Mouse (Mus musculus) neural tube, embryonic 13.5 days (tissue): ENCODE results near the gene Pip4k2c. TPM values are rescaled to one million over a fixed set of nuclear protein-coding genes. Genes with fewer than 3 reads are reported as not detected.
A peak's percentile ranks its signal among the peaks of the same experiment; 100 is the strongest.

Experiments
- ATAC-seq: fragments of 200-750 bp; cut with Nextera tagmentation; 2 replicates; pipeline ENCODE4 v1.8.0; 2017; ENCODE audit warnings: low read depth, mild to moderate bottlenecking, moderate TSS enrichment, moderate library complexity
- H3K27ac ChIP-seq: fragments of 300-500 bp; sonication (generic); replicated peaks from 2 replicates; pipeline ENCODE4 v1.5.1; 2015; ENCODE audit warnings: moderate library complexity, mild to moderate bottlenecking, inconsistent platforms
- H3K27me3 ChIP-seq: fragments of 300-500 bp; sonication (generic); 2 replicates; pipeline ENCODE4 v1.6.1; 2015; ENCODE audit warnings: mild to moderate bottlenecking, inconsistent platforms
- H3K36me3 ChIP-seq: fragments of 300-500 bp; sonication (generic); 2 replicates; pipeline ENCODE4 v1.6.1; 2015; ENCODE audit warnings: mild to moderate bottlenecking, inconsistent platforms
- H3K4me1 ChIP-seq: fragments of 300-500 bp; sonication (generic); replicated peaks from 2 replicates; pipeline ENCODE4 v1.6.1; 2015; ENCODE audit warnings: inconsistent platforms
- H3K4me2 ChIP-seq: fragments of 300-500 bp; sonication (generic); 2 replicates; pipeline ENCODE4 v1.6.1; 2015; ENCODE audit warnings: inconsistent platforms, mild to moderate bottlenecking, moderate library complexity
- H3K4me3 ChIP-seq: fragments of 300-500 bp; sonication (generic); 2 replicates; pipeline ENCODE4 v1.5.1; 2015; ENCODE audit warnings: mild to moderate bottlenecking, inconsistent platforms
- H3K9ac ChIP-seq: fragments of 300-500 bp; sonication (generic); 2 replicates; pipeline ENCODE4 v1.6.1; 2015; ENCODE audit warnings: moderate library complexity, mild to moderate bottlenecking, inconsistent platforms
- H3K9me3 ChIP-seq: fragments of 300-500 bp; sonication (generic); 2 replicates; pipeline ENCODE4 v1.6.1; 2016; ENCODE audit warnings: inconsistent platforms
- WGBS: fragments of 180-500 bp; shearing (Covaris S2); methylation state at CpG from one replicate; pipeline ENCODE4 v1.1.7; 2015; 5-methylcytosine and 5-hydroxymethylcytosine counted together
- polyA plus RNA-seq: library from polyadenylated mRNA; unstranded; fragments of >200 nt; fragmentation: Nextera tagmentation; extraction: Ambion mirVana; gene quantifications from 2 replicates; pipeline ENCODE4 v1.2.1, GENCODE M21; 2015

The Pip4k2c gene
- polyA plus RNA-seq, 1 experiment from 2014 or later, result 20.2 TPM

DNA sequence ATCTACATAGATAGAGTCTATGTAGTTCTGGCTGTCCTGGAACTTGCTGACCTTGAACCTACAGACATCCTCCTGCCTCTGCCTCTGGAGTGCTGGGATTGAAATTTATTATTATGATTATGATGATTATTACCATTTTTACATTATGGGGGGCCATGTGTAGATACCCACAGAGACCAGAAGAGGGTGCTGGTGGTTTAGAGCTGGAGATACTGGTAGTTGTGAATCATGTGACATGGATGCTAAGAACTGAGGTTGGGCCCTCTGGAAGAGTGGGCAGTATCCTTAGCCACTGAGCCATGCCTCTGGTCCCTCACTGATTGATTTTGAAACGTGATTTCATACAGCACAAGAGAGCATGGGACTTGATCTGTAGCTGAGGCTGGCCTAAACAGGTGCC is 24.9 kb downstream of the Pip4k2c start:
- Histone ChIP-seq H3K4me3 (no peak overlapping the region), H3K9me3 (no peaks in the 10 kb centered on the region), H3K27me3 (peaks cover 23% of the 10 kb centered on the region), H3K27ac (no peak overlapping the region), H3K4me2 (no peak overlapping the region), H3K9ac (no peak overlapping the region), H3K4me1 (peaks cover 61% of the 10 kb centered on the region), H3K36me3 (peaks cover 36% of the 10 kb centered on the region)
- WGBS, result 81% methylated on average over 1 of the region's 1 CpGs
- ATAC-seq, result no peak

- WGBS, result 85% methylated on average over 15 of the region's 15 CpGs
- H3K4me1 ChIP-seq, result peaks cover 53% of the 10 kb centered on the region
- H3K9ac ChIP-seq, result no peak overlapping the region
- no peak for ATAC-seq
- H3K4me3 ChIP-seq, result no peak overlapping the region
- H3K9me3 ChIP-seq, result no peaks in the 10 kb centered on the region
- no peak overlapping the region for H3K27ac ChIP-seq
- peaks cover 32% of the 10 kb centered on the region for H3K27me3 ChIP-seq
- peaks cover 27% of the 10 kb centered on the region for H3K36me3 ChIP-seq
- no peak overlapping the region for H3K4me2 ChIP-seq
Measured at GRCm38 (mm10) chr10:127185506-127185905, 25.9 kb downstream of the Pip4k2c start.

DNA sequence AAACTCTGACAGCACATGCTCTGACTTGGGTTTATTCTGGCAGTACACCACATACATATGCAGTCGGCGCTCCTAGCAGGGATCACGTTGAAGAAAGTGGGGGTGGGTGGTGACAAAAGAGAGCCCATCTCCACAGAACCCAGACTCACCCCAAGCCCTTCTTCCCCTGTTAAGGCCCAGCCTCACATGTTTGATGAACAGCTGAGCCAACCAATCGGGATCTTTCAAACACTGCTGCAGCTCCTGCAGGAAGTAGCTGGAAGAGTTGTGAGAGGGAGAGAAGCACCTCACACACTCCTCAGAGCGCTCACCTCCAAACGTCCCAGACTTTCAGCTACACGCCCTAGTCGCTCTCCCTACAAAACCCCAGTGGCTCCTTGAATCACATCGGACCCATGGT is 26.3 kb downstream of the Pip4k2c start:
- H3K9ac ChIP-seq, result no peak overlapping the region
- H3K4me2 ChIP-seq, result no peak overlapping the region
- H3K27me3 ChIP-seq, result peaks cover 36% of the 10 kb centered on the region
- peaks cover 25% of the 10 kb centered on the region for H3K36me3 ChIP-seq
- 72% methylated on average over 9 of the region's 9 CpGs for WGBS
- H3K9me3 ChIP-seq, result no peaks in the 10 kb centered on the region
- H3K4me1 ChIP-seq, result peaks cover 53% of the 10 kb centered on the region
- H3K4me3 ChIP-seq, result no peak overlapping the region
- ATAC-seq, result no peak
- H3K27ac ChIP-seq, result no peak overlapping the region

DNA sequence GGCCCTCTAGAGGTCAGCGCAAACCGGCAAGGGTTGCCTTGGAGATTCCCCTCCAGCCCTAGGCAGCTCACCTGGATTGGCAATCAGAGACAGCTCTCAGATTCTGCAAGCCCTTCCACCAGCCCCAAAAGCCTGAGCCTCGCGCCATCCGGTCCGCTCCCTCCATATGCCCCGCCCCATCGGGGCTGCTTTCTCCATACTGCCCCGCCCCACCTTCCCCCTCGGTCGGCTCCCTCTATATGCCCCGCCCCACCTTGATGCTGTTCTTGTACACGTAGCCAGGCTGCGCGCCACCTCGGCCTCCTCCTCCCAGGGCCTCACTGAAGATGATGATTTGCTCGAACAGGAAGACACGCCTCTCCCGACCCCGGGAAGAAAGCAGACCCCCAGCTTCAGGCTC is 27.6 kb downstream of the Pip4k2c start:
- H3K9me3 ChIP-seq, result no peaks in the 10 kb centered on the region
- H3K4me2 ChIP-seq, result peak overlapping the region; percentile 30
- peak overlapping the region; percentile 34; the same call in 1 of the 2 replicates for H3K9ac ChIP-seq
- peaks cover 46% of the 10 kb centered on the region for H3K4me1 ChIP-seq
- H3K36me3 ChIP-seq, result peaks cover 25% of the 10 kb centered on the region
- 15% methylated on average over 20 of the region's 20 CpGs for WGBS
- ATAC-seq, result no peak
- no peak overlapping the region for H3K27ac ChIP-seq
- H3K27me3 ChIP-seq, result peaks cover 50% of the 10 kb centered on the region
- H3K4me3 ChIP-seq, result no peak overlapping the region

DNA sequence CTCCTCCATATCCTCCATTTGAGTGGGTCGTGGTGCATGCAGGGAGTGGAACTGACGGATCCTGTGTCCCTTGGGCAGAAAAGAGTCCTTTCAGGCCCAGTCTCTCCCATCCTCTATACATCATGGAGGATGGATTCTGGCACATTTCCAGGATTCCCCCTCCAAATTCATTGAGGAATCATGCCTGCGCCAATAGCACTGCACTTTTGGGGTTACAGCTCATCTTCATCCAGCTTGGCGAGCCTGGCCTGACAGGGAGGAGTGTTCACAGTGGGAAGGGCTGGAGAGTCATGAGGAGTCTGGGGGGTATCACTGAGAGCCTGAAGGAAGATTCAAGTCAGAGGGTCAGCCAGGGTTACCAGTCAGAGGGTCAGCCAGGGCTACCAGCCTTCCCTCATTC is 28.8 kb downstream of the Pip4k2c start:
- no peak for ATAC-seq
- 75% methylated on average over 4 of the region's 4 CpGs for WGBS
- Histone ChIP-seq H3K27ac (no peak overlapping the region), H3K27me3 (peaks cover 61% of the 10 kb centered on the region), H3K4me3 (no peak overlapping the region), H3K36me3 (peaks cover 25% of the 10 kb centered on the region), H3K9me3 (no peaks in the 10 kb centered on the region), H3K4me2 (no peak overlapping the region), H3K4me1 (peaks cover 50% of the 10 kb centered on the region), H3K9ac (no peak overlapping the region)

- no peaks in the 10 kb centered on the region for H3K9me3 ChIP-seq
- H3K27ac ChIP-seq, result no peak overlapping the region
- H3K4me3 ChIP-seq, result no peak overlapping the region
- H3K36me3 ChIP-seq, result peaks cover 24% of the 10 kb centered on the region
- H3K9ac ChIP-seq, result no peak overlapping the region
- ATAC-seq, result no peak
- 74% methylated on average over 6 of the region's 6 CpGs for WGBS
- H3K4me2 ChIP-seq, result no peak overlapping the region
- H3K27me3 ChIP-seq, result peaks cover 68% of the 10 kb centered on the region
- H3K4me1 ChIP-seq, result peaks cover 44% of the 10 kb centered on the region
Measured at GRCm38 (mm10) chr10:127181566-127181965, 29.8 kb downstream of the Pip4k2c start.

- no peak for ATAC-seq
- no peaks in the 10 kb centered on the region for H3K9me3 ChIP-seq
- no peak overlapping the region for H3K27ac ChIP-seq
- H3K4me3 ChIP-seq, result no peak overlapping the region
- 12% methylated on average over 3 of the region's 3 CpGs for WGBS
- peaks cover 44% of the 10 kb centered on the region for H3K4me1 ChIP-seq
- 0 out of 2 replicates have a peak overlapping the region, but pooled peaks have one; percentile 55 for H3K9ac ChIP-seq
- peaks cover 77% of the 10 kb centered on the region for H3K27me3 ChIP-seq
- no peak overlapping the region for H3K4me2 ChIP-seq
- H3K36me3 ChIP-seq, result peaks cover 17% of the 10 kb centered on the region; the same call in 1 of the 2 replicates
Measured at GRCm38 (mm10) chr10:127180695-127181047, 30.7 kb downstream of the Pip4k2c start.

DNA sequence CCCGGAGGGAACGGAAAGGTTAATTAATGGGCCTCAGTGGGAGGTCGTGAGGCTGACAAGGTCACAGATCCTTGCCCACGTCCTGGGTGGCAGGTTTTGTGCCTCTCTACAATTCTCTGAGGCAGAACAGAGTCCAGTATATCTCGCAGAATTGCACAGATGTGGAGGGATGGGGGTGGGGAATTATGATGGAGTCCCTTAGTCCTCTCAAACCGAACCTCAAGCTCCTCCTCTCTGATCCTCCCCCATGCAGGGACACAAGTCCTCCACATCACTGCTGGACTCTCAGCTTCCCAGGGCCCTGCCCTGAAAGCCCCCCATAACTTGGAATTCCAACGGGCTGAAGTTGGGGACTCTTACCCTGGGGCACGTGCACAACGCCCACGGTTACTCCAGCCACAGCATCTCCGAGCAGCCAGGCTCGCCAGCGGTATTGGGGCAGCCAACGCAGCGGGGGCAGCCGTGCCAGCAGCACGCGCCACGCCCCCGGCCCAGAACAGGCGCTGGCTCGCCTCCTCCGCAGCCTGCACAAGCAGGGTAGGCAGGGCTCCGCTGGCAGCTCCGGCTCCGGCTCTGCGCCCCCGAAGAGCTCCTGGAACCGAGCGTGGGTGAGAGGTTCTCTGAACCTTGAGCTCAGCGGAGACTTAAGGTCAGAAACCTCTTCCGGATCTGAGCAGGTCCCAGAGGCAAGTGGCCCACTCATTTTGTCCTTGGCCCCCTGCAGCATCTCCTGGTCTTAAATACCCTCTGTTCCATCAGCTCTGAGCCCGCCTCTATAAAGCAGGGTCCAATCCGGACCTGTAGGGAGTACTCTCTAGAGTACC is 31.3 kb downstream of the Pip4k2c start, which contains the start of gene Slc26a10:
Gene Slc26a10 (minus strand): TSS at position 775 of the 824 bp plus-strand sequence.
- Histone ChIP-seq H3K36me3 (peaks cover 11% of the 10 kb centered on the region; the same call in 1 of the 2 replicates), H3K4me1 (peaks cover 44% of the 10 kb centered on the region), H3K9ac (peak within 1 kb of the TSS; percentile 55; the same call in 1 of the 2 replicates), H3K4me2 (peak within 1 kb of the TSS; percentile 45), H3K4me3 (peak within 1 kb of the TSS; percentile 21), H3K9me3 (no peaks in the 10 kb centered on the region), H3K27ac (no peak within 1 kb of the TSS; the same call in 1 of the 2 replicates), H3K27me3 (peaks cover 79% of the 10 kb centered on the region)
- 0 out of 2 replicates have a peak, but pooled peaks have one; percentile 23 for ATAC-seq
- under 1% methylated on average over 34 of the region's 34 CpGs for WGBS

GRCm38 (mm10) chr10:127178286-127179027 is 32.9 kb downstream of the Pip4k2c start:
- Histone ChIP-seq H3K9me3 (no peaks in the 10 kb centered on the region), H3K36me3 (peaks cover 12% of the 10 kb centered on the region), H3K9ac (peak overlapping the region; percentile 27), H3K27me3 (peaks cover 87% of the 10 kb centered on the region), H3K4me3 (peak overlapping the region; percentile 20), H3K27ac (no peak overlapping the region), H3K4me1 (peaks cover 28% of the 10 kb centered on the region), H3K4me2 (peak overlapping the region; percentile 46)
- 3% methylated on average over 41 of the region's 41 CpGs for WGBS
- ATAC-seq, result no peak

DNA sequence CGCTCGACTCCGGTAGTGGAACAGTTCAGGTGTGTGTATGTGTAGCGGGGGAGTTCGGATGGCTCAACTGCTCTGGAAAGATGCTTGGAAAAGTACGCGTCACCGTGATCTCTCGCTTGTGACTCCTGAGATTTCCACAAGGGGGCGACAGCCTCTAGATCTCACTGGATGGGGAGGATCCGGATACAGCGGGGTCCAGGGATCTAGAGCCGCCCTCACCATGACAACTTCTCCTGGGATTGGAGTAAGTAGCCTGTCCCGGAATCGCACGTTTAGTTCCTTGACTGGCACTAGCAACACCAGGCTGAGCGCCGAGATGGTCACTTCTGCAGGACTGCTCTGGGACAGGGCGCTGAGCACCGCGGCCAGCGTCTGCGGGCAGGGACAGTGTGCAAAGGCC is 33.7 kb downstream of the Pip4k2c start:
- no peaks in the 10 kb centered on the region for H3K9me3 ChIP-seq
- peak overlapping the region; percentile 20 for H3K4me3 ChIP-seq
- H3K27me3 ChIP-seq, result peaks cover 80% of the 10 kb centered on the region
- peaks cover 13% of the 10 kb centered on the region; the same call in 1 of the 2 replicates for H3K36me3 ChIP-seq
- H3K4me2 ChIP-seq, result peak overlapping the region; percentile 46
- H3K9ac ChIP-seq, result peak overlapping the region; percentile 27
- H3K27ac ChIP-seq, result no peak overlapping the region
- 1% methylated on average over 23 of the region's 23 CpGs for WGBS
- H3K4me1 ChIP-seq, result peaks cover 26% of the 10 kb centered on the region
- peak; percentile 53; the same call in 1 of the 2 replicates for ATAC-seq

GRCm38 (mm10) chr10:127177235-127177634 is 34.1 kb downstream of the Pip4k2c start:
- peaks cover 26% of the 10 kb centered on the region for H3K4me1 ChIP-seq
- peaks cover 77% of the 10 kb centered on the region for H3K27me3 ChIP-seq
- H3K4me3 ChIP-seq, result no peak overlapping the region
- ATAC-seq, result no peak
- peaks cover 13% of the 10 kb centered on the region for H3K36me3 ChIP-seq
- 23% methylated on average over 9 of the region's 9 CpGs for WGBS
- H3K27ac ChIP-seq, result no peak overlapping the region
- no peaks in the 10 kb centered on the region for H3K9me3 ChIP-seq
- H3K9ac ChIP-seq, result no peak overlapping the region
- peak overlapping the region; percentile 46; the same call in 1 of the 2 replicates for H3K4me2 ChIP-seq

DNA sequence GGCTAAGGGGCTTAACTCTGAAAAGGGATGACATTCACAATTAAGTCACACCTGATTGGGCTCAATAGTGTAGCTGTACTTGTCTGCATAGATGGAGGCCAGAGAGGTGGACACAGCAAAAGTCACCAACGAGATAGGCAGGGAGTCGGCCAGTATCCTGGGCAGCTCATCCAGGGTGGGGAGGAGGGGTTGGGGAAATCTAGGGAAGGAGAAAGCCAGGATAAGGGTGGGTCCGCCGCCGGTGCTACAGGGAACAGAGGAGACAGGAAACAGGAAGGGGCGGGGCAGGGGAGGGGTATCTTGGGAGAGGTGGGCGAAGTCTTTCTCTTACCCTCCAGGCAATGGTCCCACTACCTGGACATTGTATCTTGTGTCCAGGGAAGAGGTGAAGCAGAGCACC is 34.6 kb downstream of the Pip4k2c start:
- H3K9me3 ChIP-seq, result no peaks in the 10 kb centered on the region
- no peak overlapping the region for H3K4me2 ChIP-seq
- H3K9ac ChIP-seq, result no peak overlapping the region
- peaks cover 18% of the 10 kb centered on the region for H3K36me3 ChIP-seq
- peaks cover 26% of the 10 kb centered on the region for H3K4me1 ChIP-seq
- no peak overlapping the region for H3K4me3 ChIP-seq
- ATAC-seq, result no peak
- H3K27ac ChIP-seq, result no peak overlapping the region
- 7% methylated on average over 7 of the region's 7 CpGs for WGBS
- H3K27me3 ChIP-seq, result peaks cover 78% of the 10 kb centered on the region
